Mouse (Mus musculus) forebrain, postnatal 0 days (tissue): Measurements from ENCODE around the gene Arpp21. TPM values are rescaled to one million over a fixed set of nuclear protein-coding genes. Genes with fewer than 3 reads are reported as not detected.

Experiments used
- ATAC-seq: fragments of 200-750 bp; cut with Nextera tagmentation; 2 replicates; pipeline ENCODE4 v1.8.0; 2017; ENCODE audit warnings: mild to moderate bottlenecking, moderate library complexity
- DNase-seq: peaks from one replicate; pipeline ENCODE4 v3.0.0-alpha.2; 2015
- H3K27ac ChIP-seq: fragments of 300-500 bp; sonication (generic); 2 replicates; pipeline ENCODE4 v1.5.1; 2014; ENCODE audit warnings: low read depth, mild to moderate bottlenecking, antibody characterized with exemption, low read length, moderate library complexity, mixed read lengths
- H3K27me3 ChIP-seq: fragments of 300-500 bp; sonication (generic); 2 replicates; pipeline ENCODE4 v1.6.1; 2014; ENCODE audit warnings: mild to moderate bottlenecking, low read length, mixed read lengths; ENCODE audit not compliant: insufficient read depth
- H3K36me3 ChIP-seq: fragments of 300-500 bp; sonication (generic); 2 replicates; pipeline ENCODE4 v1.6.1; 2014; ENCODE audit warnings: mild to moderate bottlenecking, moderate library complexity; ENCODE audit not compliant: insufficient read depth
- H3K4me1 ChIP-seq: fragments of 300-500 bp; sonication (generic); 2 replicates; pipeline ENCODE4 v1.6.1; 2014; ENCODE audit warnings: antibody characterized with exemption; ENCODE audit not compliant: insufficient read depth
- H3K4me2 ChIP-seq: fragments of 300-500 bp; sonication (generic); 2 replicates; pipeline ENCODE4 v1.6.1; 2014; ENCODE audit warnings: low read depth, mild to moderate bottlenecking, moderate library complexity
- H3K4me3 ChIP-seq: fragments of 300-500 bp; sonication (generic); 2 replicates; pipeline ENCODE4 v1.5.1; 2014; ENCODE audit warnings: low read depth, low read length, mixed read lengths
- H3K9ac ChIP-seq: fragments of 300-500 bp; sonication (generic); 2 replicates; pipeline ENCODE4 v1.6.1; 2014; ENCODE audit warnings: mild to moderate bottlenecking
- H3K9me3 ChIP-seq: fragments of 300-500 bp; sonication (generic); 2 replicates; pipeline ENCODE4 v1.6.1; 2016; ENCODE audit warnings: low read length
- CTCF ChIP-seq: sonication (generic); IDR thresholded peaks from 2 replicates; pipeline ENCODE4 v1.5.1; 2016; ENCODE audit warnings: antibody characterized with exemption, control low read depth, low read depth
- WGBS: fragments of 180-500 bp; shearing (Covaris S2); extraction: QIAGEN DNeasy Blood & Tissue Kit; methylation state at CpG from one replicate; pipeline ENCODE4 v1.1.7; 2014; 5-methylcytosine and 5-hydroxymethylcytosine counted together
- microRNA-seq, 2 experiments: library from miRNA; unstranded; fragments of <30 nt; microRNA quantifications; one replicate each; pipeline ENCODE4; 2016
- polyA plus RNA-seq: library from polyadenylated mRNA; unstranded; fragments of >200 nt; fragmentation: Nextera tagmentation; extraction: Ambion mirVana; gene quantifications from 2 replicates; pipeline ENCODE4 v1.2.1, GENCODE M21; 2015
- total RNA-seq: library from RNA; depleted of rRNA; stranded (reverse); fragments of >200 nt; gene quantifications from 2 replicates; pipeline ENCODE4 v1.2.3, GENCODE M21; 2014

Arpp21 gene
- total and polyA plus RNA-seq, 2 experiments from 2014 or later = 118 to 151 TPM

DNA sequence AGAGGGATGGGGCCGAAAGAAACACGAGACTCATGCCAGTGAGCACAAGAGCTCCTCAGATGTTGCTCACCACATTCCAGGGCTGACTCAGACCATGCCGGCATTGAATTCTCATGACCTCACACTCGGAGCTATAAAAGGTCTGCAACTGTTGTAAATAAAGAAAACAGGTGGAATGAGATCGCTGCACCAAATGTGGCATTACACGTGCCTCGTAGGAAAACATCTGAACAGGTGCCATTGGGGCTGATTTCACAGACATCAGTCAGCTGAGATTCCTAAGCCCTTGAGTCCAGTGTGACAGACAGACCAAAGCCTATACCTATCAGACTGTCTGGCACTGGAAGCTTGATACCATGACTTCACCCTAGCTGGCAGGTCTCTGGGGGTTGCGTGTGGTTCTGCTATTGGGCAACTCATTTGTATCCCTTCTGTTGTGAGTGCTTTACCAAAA, 212.1 kb downstream of the Arpp21 start:
- H3K27ac ChIP-seq = no peak overlapping the region
- H3K27me3 ChIP-seq = no peaks in the 10 kb centered on the region
- peaks cover 3% of the 10 kb centered on the region; the same call in 1 of the 2 replicates for H3K9me3 ChIP-seq
- ATAC-seq = no peak
- H3K4me2 ChIP-seq = no peak overlapping the region
- no peak for TF ChIP-seq CTCF
- no peaks in the 10 kb centered on the region for H3K36me3 ChIP-seq
- 72% methylated on average over 8 of the region's 8 CpGs for WGBS
- H3K4me3 ChIP-seq = no peak overlapping the region
- no peak for DNase-seq
- no peaks in the 10 kb centered on the region for H3K4me1 ChIP-seq
- no peak overlapping the region for H3K9ac ChIP-seq

DNA sequence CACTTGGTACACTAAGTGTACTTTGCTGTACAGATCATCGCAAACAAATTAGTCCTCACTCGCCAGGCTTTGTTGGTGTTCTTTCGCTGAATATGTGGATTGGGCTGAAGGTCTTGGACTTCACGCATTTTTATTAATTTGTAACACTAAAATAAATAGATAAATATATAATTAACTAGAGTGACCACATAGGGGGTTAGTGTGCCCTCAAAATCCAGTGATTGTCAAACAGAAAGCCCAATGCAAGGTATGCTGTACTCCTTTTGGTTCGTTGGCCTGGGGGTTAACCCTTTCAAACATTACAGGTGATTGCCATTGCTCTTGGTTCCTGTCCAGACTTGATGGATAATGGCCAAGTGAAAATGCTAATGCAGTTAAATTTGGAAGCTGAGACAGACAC, 212.6 kb downstream of the Arpp21 start:
- 85% methylated on average over 5 of the region's 5 CpGs for WGBS
- TF ChIP-seq CTCF = no peak
- no peak overlapping the region for H3K4me3 ChIP-seq

More for the DNA sequence above, 212.6 kb downstream of the Arpp21 start:
- no peak for ATAC-seq
- H3K4me1 ChIP-seq = no peaks in the 10 kb centered on the region
- no peak for DNase-seq
- H3K27ac ChIP-seq = no peak overlapping the region
- H3K9me3 ChIP-seq = peaks cover 3% of the 10 kb centered on the region; the same call in 1 of the 2 replicates
- no peaks in the 10 kb centered on the region for H3K36me3 ChIP-seq
- H3K9ac ChIP-seq = no peak overlapping the region
- no peaks in the 10 kb centered on the region for H3K27me3 ChIP-seq
- H3K4me2 ChIP-seq = no peak overlapping the region

Small RNA genes lying within 50 kb of the gene (microRNA-seq; reads per million reads assigned to microRNA genes)
- 2,800 to 4,089 reads per million in 2 experiments for gene Mir128-2
